Mouse (Mus musculus): ENCODE results near the gene Zcchc8. TPM values are rescaled to one million over a fixed set of nuclear protein-coding genes. Genes with fewer than 3 reads are reported as not detected.

The Zcchc8 gene
- polyA plus RNA-seq, 1 experiment from 2014 or later = 90.7 TPM

DNA sequence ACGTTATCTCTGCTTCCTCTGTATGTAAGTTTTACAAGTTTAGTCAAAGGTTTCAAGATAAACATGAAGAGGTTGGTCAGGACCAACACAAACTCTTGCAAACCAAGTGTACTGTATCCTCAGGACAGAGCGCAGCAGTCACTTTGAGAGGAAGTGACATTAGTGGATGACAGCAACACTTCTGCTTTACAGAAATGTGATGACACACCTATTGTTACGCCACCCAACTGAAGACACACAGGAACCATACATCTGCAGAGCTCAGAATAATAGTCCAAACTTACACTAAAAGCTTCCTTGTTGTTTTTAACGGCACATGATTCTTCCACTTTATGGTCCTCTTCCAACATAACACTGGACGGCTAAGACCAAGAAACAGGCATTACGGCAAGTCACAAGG lies 7.1 kb downstream of the Zcchc8 start:
- H3K27ac ChIP-seq = no peak overlapping the region
- WGBS = 98% methylated on average over 6 of the region's 6 CpGs
- peaks cover 16% of the 10 kb centered on the region for H3K4me1 ChIP-seq
- peaks cover 83% of the 10 kb centered on the region for H3K36me3 ChIP-seq
- no peaks in the 10 kb centered on the region for H3K27me3 ChIP-seq
- H3K9me3 ChIP-seq = no peaks in the 10 kb centered on the region
- no peak overlapping the region for H3K9ac ChIP-seq
- no peak for ATAC-seq (ENCODE audit: insufficient number of reproducible peaks, insufficient read depth, low FRiP score, low TSS enrichment)
- no peak overlapping the region for H3K4me2 ChIP-seq (replicated peaks)
- H3K4me3 ChIP-seq = no peak overlapping the region

DNA sequence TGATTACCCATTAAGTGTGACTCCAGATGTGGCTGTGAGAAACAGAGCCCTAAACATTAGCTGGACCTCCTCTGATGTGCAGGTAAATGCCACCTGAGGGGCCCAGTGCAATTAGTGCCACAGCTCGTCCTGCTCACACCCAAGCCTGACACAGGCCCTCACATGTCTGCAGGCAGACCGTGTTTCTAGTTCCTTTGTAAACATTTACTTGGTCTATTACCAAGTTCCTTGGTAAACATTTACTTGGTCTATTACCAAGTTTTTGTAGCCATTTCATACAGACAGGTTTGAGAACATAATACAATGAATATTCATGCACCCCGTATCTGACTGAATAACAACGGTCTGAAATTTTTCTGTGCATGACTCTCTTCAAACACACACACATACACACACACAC lies 11.3 kb downstream of the Zcchc8 start:
- 88% methylated on average over 4 of the region's 4 CpGs for WGBS
- no peak overlapping the region for H3K4me2 ChIP-seq (replicated peaks)
- no peaks in the 10 kb centered on the region for H3K27me3 ChIP-seq
- H3K4me3 ChIP-seq = no peak overlapping the region
- no peak overlapping the region for H3K27ac ChIP-seq
- no peak for ATAC-seq (ENCODE audit: insufficient number of reproducible peaks, insufficient read depth, low FRiP score, low TSS enrichment)
- no peak overlapping the region for H3K9ac ChIP-seq
- peaks cover 95% of the 10 kb centered on the region for H3K36me3 ChIP-seq
- no peaks in the 10 kb centered on the region for H3K9me3 ChIP-seq
- H3K4me1 ChIP-seq = no peaks in the 10 kb centered on the region

GRCm38 (mm10) chr5:123708598-123708997 lies 12.3 kb downstream of the Zcchc8 start:
- H3K27ac ChIP-seq = no peak overlapping the region
- 93% methylated on average over 12 of the region's 12 CpGs for WGBS
- no peaks in the 10 kb centered on the region for H3K4me1 ChIP-seq
- H3K36me3 ChIP-seq = peaks cover 94% of the 10 kb centered on the region
- H3K4me3 ChIP-seq = no peak overlapping the region
- H3K4me2 ChIP-seq (replicated peaks) = no peak overlapping the region
- no peaks in the 10 kb centered on the region for H3K9me3 ChIP-seq
- no peaks in the 10 kb centered on the region for H3K27me3 ChIP-seq
- no peak overlapping the region for H3K9ac ChIP-seq
- ATAC-seq (ENCODE audit: insufficient number of reproducible peaks, insufficient read depth, low FRiP score, low TSS enrichment) = no peak

- Histone ChIP-seq H3K36me3 (peaks cover 76% of the 10 kb centered on the region), H3K27me3 (no peaks in the 10 kb centered on the region)
- WGBS = 76% methylated on average over 11 of the region's 11 CpGs
Measured at GRCm38 (mm10) chr5:123700625-123701024, 20.3 kb downstream of the Zcchc8 start.

DNA sequence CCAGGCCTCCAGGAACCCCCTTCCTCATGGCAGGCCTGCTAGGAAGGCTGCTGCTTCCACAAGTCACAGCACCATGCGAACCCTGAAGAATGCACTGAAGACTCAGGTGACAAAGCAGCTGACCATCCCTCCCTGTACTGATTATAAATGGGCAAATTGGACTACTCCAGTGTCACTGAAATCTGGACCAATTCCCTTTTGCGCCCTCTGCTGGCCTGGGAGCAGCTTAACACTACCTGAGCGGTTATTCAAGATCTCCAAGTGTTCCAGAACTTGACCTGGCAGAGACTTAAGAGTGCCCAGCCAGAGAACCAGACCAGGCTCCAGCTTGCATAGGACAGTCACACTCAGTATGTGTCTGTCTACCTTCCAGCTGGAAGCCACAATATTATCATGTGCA lies 21.7 kb downstream of the Zcchc8 start:
- ATAC-seq (ENCODE audit: insufficient number of reproducible peaks, insufficient read depth, low FRiP score, low TSS enrichment) = no peak; the same call in 1 of the 2 replicates
- WGBS = 27% methylated on average over 3 of the region's 3 CpGs
- no peak overlapping the region for H3K4me3 ChIP-seq
- H3K9ac ChIP-seq = no peak overlapping the region
- H3K27ac ChIP-seq = no peak overlapping the region
- H3K9me3 ChIP-seq = no peaks in the 10 kb centered on the region
- peaks cover 63% of the 10 kb centered on the region for H3K36me3 ChIP-seq
- 0 out of 2 replicates have a peak, but pooled peaks cover 2% of the 10 kb centered on the region for H3K4me1 ChIP-seq
- no peak overlapping the region for H3K4me2 ChIP-seq (replicated peaks)
- H3K27me3 ChIP-seq = no peaks in the 10 kb centered on the region

More at GRCm38 (mm10) chr5:123700625-123701024, 20.3 kb downstream of the Zcchc8 start:
- Histone ChIP-seq H3K27ac (no peak overlapping the region), H3K9me3 (no peaks in the 10 kb centered on the region), H3K4me3 (no peak overlapping the region), H3K4me1 (no peaks in the 10 kb centered on the region), H3K9ac (no peak overlapping the region), H3K4me2 (replicated peaks) (no peak overlapping the region)
- no peak for ATAC-seq (ENCODE audit: insufficient number of reproducible peaks, insufficient read depth, low FRiP score, low TSS enrichment)

GRCm38 (mm10) chr5:123696961-123697360 lies 23.9 kb downstream of the Zcchc8 start:
- Histone ChIP-seq H3K9me3 (no peaks in the 10 kb centered on the region), H3K9ac (no peak overlapping the region), H3K4me2 (replicated peaks) (no peak overlapping the region), H3K4me3 (no peak overlapping the region), H3K36me3 (peaks cover 42% of the 10 kb centered on the region), H3K27me3 (no peaks in the 10 kb centered on the region), H3K27ac (no peak overlapping the region), H3K4me1 (0 out of 2 replicates have a peak, but pooled peaks cover 2% of the 10 kb centered on the region)
- ATAC-seq (ENCODE audit: insufficient number of reproducible peaks, insufficient read depth, low FRiP score, low TSS enrichment) = no peak
- 82% methylated on average over 4 of the region's 4 CpGs for WGBS

DNA sequence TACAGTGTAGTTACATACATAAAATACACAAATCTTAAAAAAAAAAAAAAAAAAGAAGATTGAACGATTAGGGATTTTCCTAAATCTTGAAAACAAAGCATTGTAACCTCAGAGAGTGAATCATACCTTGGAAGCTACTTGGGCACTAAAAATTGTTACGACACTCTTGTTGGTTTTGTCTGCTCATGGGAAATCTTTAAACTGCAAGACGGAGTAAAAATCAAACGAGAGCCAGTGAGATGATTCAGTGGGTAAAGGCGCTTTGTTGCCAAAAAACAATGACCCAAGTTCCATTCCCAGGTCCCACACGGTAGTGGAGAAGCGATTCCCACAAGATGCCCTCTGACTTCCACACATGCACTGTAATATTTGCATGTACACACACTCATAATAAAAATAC lies 24.7 kb downstream of the Zcchc8 start:
- Histone ChIP-seq H3K27ac (no peak overlapping the region), H3K4me3 (no peak overlapping the region), H3K9me3 (no peaks in the 10 kb centered on the region), H3K27me3 (no peaks in the 10 kb centered on the region), H3K36me3 (peaks cover 35% of the 10 kb centered on the region), H3K4me2 (replicated peaks) (no peak overlapping the region), H3K4me1 (0 out of 2 replicates have a peak, but pooled peaks cover 2% of the 10 kb centered on the region), H3K9ac (no peak overlapping the region)
- ATAC-seq (ENCODE audit: insufficient number of reproducible peaks, insufficient read depth, low FRiP score, low TSS enrichment) = no peak
- 95% methylated on average over 7 of the region's 7 CpGs for WGBS

DNA sequence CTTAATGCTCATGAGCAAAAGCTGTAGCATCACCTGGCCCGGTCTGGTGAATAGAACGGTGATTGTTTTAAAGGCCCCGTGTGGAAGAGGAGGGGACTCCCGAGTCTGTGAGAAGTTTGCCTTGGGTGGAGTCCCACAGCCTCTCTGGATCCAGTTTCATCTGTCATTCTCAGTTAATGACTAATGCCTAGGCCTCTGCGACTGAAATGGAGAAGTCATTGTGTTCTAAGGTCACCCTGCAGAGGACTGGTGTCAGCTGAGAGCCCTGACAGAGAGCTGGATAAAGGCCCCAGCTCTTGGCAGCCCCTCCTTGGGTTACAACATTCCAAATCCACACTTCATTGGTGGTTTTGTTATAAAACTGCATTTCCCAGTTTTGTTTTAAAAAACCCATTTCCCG lies 26.4 kb downstream of the Zcchc8 start:
- H3K27me3 ChIP-seq = no peaks in the 10 kb centered on the region
- H3K27ac ChIP-seq = no peak overlapping the region
- peaks cover 21% of the 10 kb centered on the region for H3K36me3 ChIP-seq
- H3K9ac ChIP-seq = no peak overlapping the region
- no peak for ATAC-seq (ENCODE audit: insufficient number of reproducible peaks, insufficient read depth, low FRiP score, low TSS enrichment)
- no peaks in the 10 kb centered on the region for H3K9me3 ChIP-seq
- no peak overlapping the region for H3K4me2 ChIP-seq (replicated peaks)
- 0 out of 2 replicates have a peak, but pooled peaks cover 2% of the 10 kb centered on the region for H3K4me1 ChIP-seq
- no peak overlapping the region for H3K4me3 ChIP-seq
- 52% methylated on average over 6 of the region's 6 CpGs for WGBS

DNA sequence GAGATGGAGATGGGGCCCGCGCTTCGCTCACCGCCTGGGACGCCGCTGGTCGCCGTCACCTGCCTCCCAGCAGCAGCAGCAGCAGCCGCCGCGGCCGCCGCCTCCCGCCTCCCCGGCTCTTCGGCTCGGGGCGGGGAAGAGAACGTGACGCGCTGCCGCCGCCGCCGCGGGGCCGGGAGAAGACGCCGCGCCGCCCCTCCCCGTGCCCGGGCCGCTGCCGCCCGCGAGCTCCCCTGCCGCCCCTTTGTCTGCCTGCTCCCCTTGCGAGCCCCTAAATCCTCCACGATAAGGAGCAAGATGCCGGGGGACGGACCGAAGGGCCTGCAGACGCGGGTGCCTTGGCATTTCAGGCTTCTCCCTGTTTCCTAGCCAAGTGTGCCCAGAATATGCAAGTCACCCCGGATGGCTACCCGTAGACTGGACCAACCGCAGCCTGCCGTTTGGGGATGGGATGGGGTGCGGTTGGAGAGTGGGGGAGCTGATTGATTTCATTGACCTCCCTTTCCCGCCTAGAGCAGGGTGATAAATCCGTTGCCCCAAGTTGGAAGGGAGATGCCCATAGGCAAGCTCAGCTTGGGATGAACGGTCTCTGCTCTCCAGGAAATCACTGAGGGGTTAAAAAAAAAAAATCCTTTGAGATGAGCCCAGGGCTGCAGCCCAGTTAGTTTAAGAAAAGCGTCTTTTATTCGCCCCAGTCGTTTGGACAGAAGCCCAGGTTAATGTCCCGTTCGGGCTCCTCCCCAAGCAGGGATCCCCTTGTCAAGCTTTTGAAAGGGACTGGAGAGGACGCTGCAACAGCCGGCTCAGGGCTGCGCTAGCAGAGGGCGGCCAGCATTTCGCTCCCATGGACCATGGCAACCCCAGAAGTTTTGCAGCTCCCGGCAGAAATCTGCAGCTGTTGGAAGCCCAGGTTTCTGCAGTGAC lies 36.4 kb downstream of the Zcchc8 start, which contains the start of gene Clip1:
Gene Clip1, minus strand, starts transcription at position 398 of the 924 bp plus-strand sequence.
- Histone ChIP-seq H3K27me3 (no peaks in the 10 kb centered on the region), H3K36me3 (no peaks in the 10 kb centered on the region), H3K9ac (peak within 1 kb of the TSS; percentile 97), H3K4me2 (replicated peaks) (peak within 1 kb of the TSS; percentile 68), H3K4me3 (peak within 1 kb of the TSS; percentile 95), H3K9me3 (no peaks in the 10 kb centered on the region), H3K27ac (peak within 1 kb of the TSS; percentile 97), H3K4me1 (peaks cover 12% of the 10 kb centered on the region)
- ATAC-seq (ENCODE audit: insufficient number of reproducible peaks, insufficient read depth, low FRiP score, low TSS enrichment) = peak; percentile 69; the same call in 1 of the 2 replicates
- under 1% methylated on average over 43 of the region's 64 CpGs for WGBS

DNA sequence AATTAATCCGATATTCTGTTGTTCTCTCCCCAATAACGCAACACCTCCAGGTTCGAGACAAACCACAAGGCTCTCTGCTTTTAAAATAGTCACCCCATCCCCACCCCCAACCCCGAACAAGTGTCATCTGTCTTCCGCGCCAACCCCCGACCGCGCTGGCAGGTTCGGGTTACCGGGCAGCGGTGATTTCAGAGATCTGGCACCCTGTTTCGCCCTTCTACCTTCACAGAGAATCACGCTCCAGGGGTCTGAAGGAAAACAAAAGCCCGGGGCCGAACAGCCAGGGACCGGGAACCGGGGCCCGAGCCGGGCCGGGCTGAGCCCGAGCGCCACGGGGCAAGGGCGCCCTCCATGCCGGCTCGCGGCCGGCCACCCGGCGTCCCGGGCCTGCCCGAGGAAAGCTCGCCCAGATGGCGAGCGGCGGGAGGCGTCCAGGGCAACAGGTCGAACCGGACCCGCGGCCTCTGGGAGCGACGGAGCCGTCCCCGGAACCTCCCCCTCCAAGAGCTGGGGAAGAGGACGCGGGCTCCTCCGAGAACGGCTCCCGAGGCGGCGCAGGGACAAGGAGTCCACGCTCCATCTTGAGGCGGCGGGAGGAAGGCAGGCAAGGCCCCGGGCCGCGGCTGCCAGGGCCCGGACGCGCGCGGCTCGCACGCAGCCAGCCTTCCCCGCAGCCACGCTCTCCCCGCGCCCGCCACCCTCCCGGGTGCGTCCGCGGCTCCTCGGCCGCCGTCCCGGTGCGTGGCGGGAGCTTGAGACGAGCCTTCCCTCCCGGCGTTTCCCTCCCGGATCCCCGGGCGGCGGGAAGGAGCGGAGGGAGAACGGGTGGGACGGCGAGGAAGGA lies 37.3 kb downstream of the Zcchc8 start:
- no peaks in the 10 kb centered on the region for H3K36me3 ChIP-seq
- peak overlapping the region; percentile 68 for H3K4me2 ChIP-seq (replicated peaks)
- WGBS = under 1% methylated on average over 84 of the region's 92 CpGs
- H3K9me3 ChIP-seq = no peaks in the 10 kb centered on the region
- H3K27ac ChIP-seq = peak overlapping the region; percentile 97
- peaks cover 12% of the 10 kb centered on the region for H3K4me1 ChIP-seq
- peak; percentile 35; the same call in 1 of the 2 replicates for ATAC-seq (ENCODE audit: insufficient number of reproducible peaks, insufficient read depth, low FRiP score, low TSS enrichment)
- peak overlapping the region; percentile 97 for H3K9ac ChIP-seq
- H3K27me3 ChIP-seq = no peaks in the 10 kb centered on the region
- H3K4me3 ChIP-seq = peak overlapping the region; percentile 95

- H3K4me3 ChIP-seq = peak overlapping the region; percentile 95
- peak overlapping the region; percentile 68 for H3K4me2 ChIP-seq (replicated peaks)
- H3K9ac ChIP-seq = peak overlapping the region; percentile 97
- H3K9me3 ChIP-seq = no peaks in the 10 kb centered on the region
- ATAC-seq (ENCODE audit: insufficient number of reproducible peaks, insufficient read depth, low FRiP score, low TSS enrichment) = no peak
- H3K27ac ChIP-seq = no peak overlapping the region
- no peaks in the 10 kb centered on the region for H3K36me3 ChIP-seq
- H3K4me1 ChIP-seq = peaks cover 12% of the 10 kb centered on the region
- no peaks in the 10 kb centered on the region for H3K27me3 ChIP-seq
- WGBS = 2% methylated on average over 6 of the region's 6 CpGs
Measured at GRCm38 (mm10) chr5:123683043-123683376, 37.9 kb downstream of the Zcchc8 start.
